Mouse (Mus musculus): Measurements from ENCODE around the gene Csrp2. TPM values are rescaled to one million over a fixed set of nuclear protein-coding genes. Genes with fewer than 3 reads are reported as not detected.

Csrp2 gene
- total and polyA plus RNA-seq, 3 experiments = 4.8 to 19.6 TPM; not detected in 1

DNA sequence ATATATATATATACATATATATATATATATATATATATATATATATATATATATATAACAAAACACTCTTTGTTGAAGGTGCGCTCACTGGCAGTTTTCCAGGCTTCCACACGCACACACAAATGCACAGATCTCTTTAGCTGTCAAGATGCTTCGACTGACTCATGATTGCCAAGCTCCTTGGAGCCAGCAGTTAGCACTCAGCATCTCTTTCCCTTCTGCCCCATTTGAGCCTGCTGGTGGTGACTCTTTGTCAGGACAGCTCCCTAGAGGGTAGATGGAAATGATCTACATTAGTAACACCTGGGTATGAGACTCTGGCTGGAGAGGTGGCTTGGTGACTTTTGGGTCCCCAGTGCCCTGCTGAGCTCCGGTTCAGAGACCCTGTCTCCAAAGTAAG lies 20.1 kb downstream of the Csrp2 start:
- Histone ChIP-seq H3K27ac (ENCODE audit: control insufficient read depth, low read depth, low read length) (no peak overlapping the region), H3K9ac (ENCODE audit: control insufficient read depth, low read depth, low read length, poor library complexity, severe bottlenecking) (no peak overlapping the region), H3K36me3 (ENCODE audit: control insufficient read depth in 1 of 2, insufficient read depth in 2 of 2, low read length in 2 of 2) (peaks cover 0 to 2% of the 10 kb centered on the region in 2 experiments; a peak in 1 of 4 replicates), H3K9me3 (replicated peaks; ENCODE audit: insufficient read depth, low read length) (no peaks in the 10 kb centered on the region), H3K79me2 (ENCODE audit: control insufficient read depth, insufficient read depth, low read length, poor library complexity) (no peaks in the 10 kb centered on the region), H3K4me1 (ENCODE audit: control insufficient read depth in 1 of 2, insufficient read depth in 2 of 2, low read length in 2 of 2) (no peaks in the 10 kb centered on the region), H3K27me3 (ENCODE audit: control insufficient read depth in 1 of 2, insufficient read depth in 2 of 2, low read length in 2 of 2) (no peaks in the 10 kb centered on the region), H3K4me3 (ENCODE audit: control insufficient read depth in 1 of 2, insufficient read depth in 1 of 2, low read depth in 2 of 2, low read length in 2 of 2) (no peak overlapping the region)
- DNase-seq (ENCODE audit: low read depth, low spot score) = no peak
- TF ChIP-seq MAZ (IDR thresholded peaks at IDR 0.05; ENCODE audit: low read depth, low read length) (no peak), KAT2A (conservative IDR thresholded peaks at IDR 0.05; ENCODE audit: low read depth, low read length) (no peak), EP300 (IDR thresholded peaks at IDR 0.05; ENCODE audit: low read depth in 1 of 2, low read length in 2 of 2) (no peak), USF1 (IDR thresholded peaks at IDR 0.05; ENCODE audit: low read depth, low read length) (no peak), GATA1 (IDR thresholded peaks at IDR 0.05; ENCODE audit: low read depth, low read length) (no peak)

DNA sequence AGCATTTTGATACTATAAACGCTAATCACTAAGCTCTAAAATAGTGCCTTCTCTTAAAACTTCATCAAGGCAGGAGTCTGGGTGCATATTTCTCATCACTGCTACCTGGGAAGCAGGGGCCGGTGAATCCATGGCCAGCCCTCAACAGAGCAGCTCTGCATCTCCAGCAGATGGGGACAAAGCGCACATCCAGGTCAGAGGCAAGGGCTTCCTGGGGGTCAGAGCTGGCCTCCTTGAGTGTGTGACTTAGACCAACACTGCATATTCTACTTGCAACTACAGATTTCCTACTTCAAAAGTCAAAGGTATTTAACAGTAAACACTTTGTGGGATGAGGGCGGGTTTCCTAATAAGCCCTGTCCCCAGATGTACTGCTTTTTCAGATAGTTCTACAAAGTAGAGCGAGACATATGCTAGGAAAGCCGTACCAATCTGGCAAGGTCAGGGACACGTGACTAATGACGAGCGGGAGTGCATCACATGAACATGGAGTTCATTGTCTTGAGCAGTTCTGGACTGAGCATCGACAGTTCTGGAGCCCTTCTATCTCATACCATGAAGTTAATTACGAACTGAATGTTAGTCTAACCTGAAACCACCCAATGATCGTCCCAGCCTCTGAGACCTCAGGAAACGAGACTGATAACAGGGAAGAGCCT lies 21.3 kb downstream of the Csrp2 start:
- Histone ChIP-seq H3K79me2 (ENCODE audit: control insufficient read depth, insufficient read depth, low read length, poor library complexity) (no peaks in the 10 kb centered on the region), H3K9me3 (replicated peaks; ENCODE audit: insufficient read depth, low read length) (no peaks in the 10 kb centered on the region), H3K27me3 (ENCODE audit: control insufficient read depth in 1 of 2, insufficient read depth in 2 of 2, low read length in 2 of 2) (no peaks in the 10 kb centered on the region), H3K9ac (ENCODE audit: control insufficient read depth, low read depth, low read length, poor library complexity, severe bottlenecking) (no peak overlapping the region), H3K27ac (ENCODE audit: control insufficient read depth, low read depth, low read length) (no peak overlapping the region), H3K36me3 (ENCODE audit: control insufficient read depth in 1 of 2, insufficient read depth in 2 of 2, low read length in 2 of 2) (peaks cover 0 to 4% of the 10 kb centered on the region in 2 experiments; a peak in 1 of 4 replicates), H3K4me1 (ENCODE audit: control insufficient read depth in 1 of 2, insufficient read depth in 2 of 2, low read length in 2 of 2) (no peaks in the 10 kb centered on the region), H3K4me3 (ENCODE audit: control insufficient read depth in 1 of 2, insufficient read depth in 1 of 2, low read depth in 2 of 2, low read length in 2 of 2) (no peak overlapping the region)
- TF ChIP-seq MYB (IDR thresholded peaks at IDR 0.05; ENCODE audit: low read depth, low read length) (no peak), CTCF (IDR thresholded peaks at IDR 0.05 in 2 of 3, conservative IDR thresholded peaks at IDR 0.05 in 1 of 3; ENCODE audit: control insufficient read depth in 1 of 3, insufficient read depth in 1 of 3, low read depth in 2 of 3, low read length in 3 of 3, poor library complexity in 1 of 3, severe bottlenecking in 1 of 3) (0 out of 6 replicates have a peak, but pooled peaks of 1 of the 3 experiments have one; percentile 12)
- no peak for DNase-seq (ENCODE audit: low read depth, low spot score)

DNA sequence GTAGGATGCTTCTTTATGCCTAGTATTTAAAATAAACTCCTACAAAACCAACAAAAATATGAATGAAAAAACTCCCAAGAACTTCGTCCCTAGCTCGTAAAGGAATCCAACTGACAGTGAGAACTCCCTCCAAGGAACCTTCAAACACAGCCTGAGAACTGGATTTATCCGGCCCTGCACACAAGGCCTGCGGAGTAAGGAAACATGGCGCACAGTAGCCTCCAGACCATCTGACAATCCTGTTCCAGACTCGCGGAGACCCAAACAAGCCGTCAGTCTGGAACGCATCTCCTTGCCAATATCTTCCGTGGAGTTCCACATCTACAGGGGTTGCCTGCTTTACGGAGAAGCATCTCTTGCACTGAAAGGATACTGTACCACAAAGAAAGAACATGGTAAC lies 22.4 kb downstream of the Csrp2 start:
- H3K79me2 ChIP-seq (ENCODE audit: control insufficient read depth, insufficient read depth, low read length, poor library complexity) = no peaks in the 10 kb centered on the region
- no peak overlapping the region for H3K4me3 ChIP-seq (ENCODE audit: control insufficient read depth in 1 of 2, insufficient read depth in 1 of 2, low read depth in 2 of 2, low read length in 2 of 2)
- DNase-seq (ENCODE audit: low read depth, low spot score) = no peak
- no peak overlapping the region for H3K9ac ChIP-seq (ENCODE audit: control insufficient read depth, low read depth, low read length, poor library complexity, severe bottlenecking)
- TF ChIP-seq NRF1 (IDR thresholded peaks at IDR 0.05; ENCODE audit: insufficient read depth, low read depth, low read length, poor library complexity, severe bottlenecking) = no peak
- no peak for TF ChIP-seq CTCF (IDR thresholded peaks at IDR 0.05 in 2 of 3, conservative IDR thresholded peaks at IDR 0.05 in 1 of 3; ENCODE audit: control insufficient read depth in 1 of 3, insufficient read depth in 1 of 3, low read depth in 2 of 3, low read length in 3 of 3, poor library complexity in 1 of 3, severe bottlenecking in 1 of 3)
- TF ChIP-seq SMC3 (IDR thresholded peaks at IDR 0.05; ENCODE audit: low read depth, low read length) = no peak
- H3K27me3 ChIP-seq (ENCODE audit: control insufficient read depth in 1 of 2, insufficient read depth in 2 of 2, low read length in 2 of 2) = no peaks in the 10 kb centered on the region
- H3K9me3 ChIP-seq (replicated peaks; ENCODE audit: insufficient read depth, low read length) = no peaks in the 10 kb centered on the region
- peaks cover 0 to 6% of the 10 kb centered on the region in 2 experiments; a peak in 1 of 4 replicates for H3K36me3 ChIP-seq (ENCODE audit: control insufficient read depth in 1 of 2, insufficient read depth in 2 of 2, low read length in 2 of 2)
- H3K4me1 ChIP-seq (ENCODE audit: control insufficient read depth in 1 of 2, insufficient read depth in 2 of 2, low read length in 2 of 2) = no peaks in the 10 kb centered on the region
- no peak overlapping the region for H3K27ac ChIP-seq (ENCODE audit: control insufficient read depth, low read depth, low read length)
